Mouse (Mus musculus): Measurements from ENCODE around the gene Cdc14b. TPM values are rescaled to one million over a fixed set of nuclear protein-coding genes. Genes with fewer than 3 reads are reported as not detected.

Gene Cdc14b
- polyA plus RNA-seq, 2 experiments from 2014 or later, result 10.7 to 11.6 TPM

DNA sequence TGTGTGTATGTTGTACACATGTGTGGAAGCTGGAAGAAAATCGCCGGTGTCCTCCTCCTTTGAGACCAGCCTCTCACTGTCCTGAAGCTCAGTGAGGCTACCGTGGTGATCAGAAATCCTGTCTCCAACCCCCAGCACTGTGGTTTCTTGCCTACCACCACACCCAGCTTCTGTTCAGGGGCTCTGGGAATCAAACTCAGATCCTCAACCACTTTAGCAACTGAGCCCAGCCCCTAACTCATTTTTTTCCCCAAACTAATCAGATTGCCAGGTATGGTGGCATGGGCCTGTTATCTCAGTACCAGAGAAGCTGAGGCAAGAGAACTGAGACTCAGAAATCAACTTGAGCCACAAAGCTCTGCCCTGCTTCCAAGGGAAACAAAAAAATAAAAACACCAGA lies 39.3 kb downstream of the Cdc14b start:
- ATAC-seq, result no peak

DNA sequence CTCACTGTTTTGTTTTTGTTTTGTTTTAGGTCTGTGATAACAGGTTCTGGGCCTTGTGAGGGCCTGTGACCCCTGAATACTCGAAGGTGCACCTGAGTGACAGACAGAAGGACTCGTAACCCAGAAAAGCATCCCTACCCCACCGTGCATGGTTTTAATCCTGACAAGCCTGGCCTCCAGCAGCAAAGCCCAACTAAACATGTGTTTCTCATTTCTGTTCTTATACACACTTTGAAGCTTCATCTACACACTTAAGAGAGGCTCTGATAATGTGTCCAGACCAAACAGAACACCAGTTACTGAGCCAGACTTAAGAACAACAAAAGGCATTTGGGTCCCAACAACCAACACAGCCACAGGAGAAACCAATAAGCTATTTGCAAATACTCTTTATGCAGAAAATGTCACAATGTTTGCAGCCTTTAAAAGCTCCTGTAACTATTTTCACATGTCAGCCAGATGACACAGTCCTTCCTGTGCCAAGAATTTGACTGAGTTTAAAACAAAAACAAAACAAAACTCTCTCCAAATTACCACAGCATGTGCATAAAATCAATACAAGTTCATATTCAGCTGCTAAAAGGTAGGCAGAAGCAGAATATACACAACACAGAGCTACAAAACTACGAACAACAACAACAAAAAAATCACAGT lies 39.9 kb downstream of the Cdc14b start:
- ATAC-seq, result no peak

GRCm38 (mm10) chr13:64233139-64233538 lies 42.0 kb downstream of the Cdc14b start:
- ATAC-seq, result no peak

GRCm38 (mm10) chr13:64226725-64227124 lies 48.4 kb downstream of the Cdc14b start:
- ATAC-seq, result no peak

DNA sequence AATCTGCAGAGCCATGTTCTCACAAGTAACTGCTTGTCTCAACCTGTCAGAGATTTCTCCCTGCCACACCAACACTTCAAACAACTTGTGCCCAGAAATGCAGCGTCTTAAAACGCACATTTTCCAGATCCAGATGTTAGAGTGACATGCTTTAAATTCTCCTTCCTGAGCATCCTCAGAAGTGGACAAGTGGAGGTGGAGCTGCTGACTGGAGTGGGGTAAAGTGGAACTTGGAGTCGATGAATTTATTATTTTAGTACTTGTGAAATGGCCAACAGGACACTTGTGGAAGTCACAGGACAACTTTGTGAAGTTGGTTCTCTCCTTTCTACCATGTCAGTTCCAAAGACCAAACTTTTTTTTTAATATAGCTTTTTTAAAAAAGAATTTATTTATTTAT lies 49.4 kb downstream of the Cdc14b start:
- ATAC-seq, result no peak

- no peak for ATAC-seq
Observed at GRCm38 (mm10) chr13:64214891-64215290, 60.2 kb downstream of the Cdc14b start.

- no peak for ATAC-seq
Observed at GRCm38 (mm10) chr13:64211995-64212603, 63.0 kb downstream of the Cdc14b start.

- no peak for ATAC-seq
Observed at GRCm38 (mm10) chr13:64208146-64208545, 66.9 kb downstream of the Cdc14b start.

GRCm38 (mm10) chr13:64205186-64205585 lies 69.9 kb downstream of the Cdc14b start:
- no peak for ATAC-seq

- no peak for ATAC-seq
Observed at GRCm38 (mm10) chr13:64204726-64205125, 70.4 kb downstream of the Cdc14b start.

GRCm38 (mm10) chr13:64200911-64201310 lies 74.2 kb downstream of the Cdc14b start:
- no peak for ATAC-seq

DNA sequence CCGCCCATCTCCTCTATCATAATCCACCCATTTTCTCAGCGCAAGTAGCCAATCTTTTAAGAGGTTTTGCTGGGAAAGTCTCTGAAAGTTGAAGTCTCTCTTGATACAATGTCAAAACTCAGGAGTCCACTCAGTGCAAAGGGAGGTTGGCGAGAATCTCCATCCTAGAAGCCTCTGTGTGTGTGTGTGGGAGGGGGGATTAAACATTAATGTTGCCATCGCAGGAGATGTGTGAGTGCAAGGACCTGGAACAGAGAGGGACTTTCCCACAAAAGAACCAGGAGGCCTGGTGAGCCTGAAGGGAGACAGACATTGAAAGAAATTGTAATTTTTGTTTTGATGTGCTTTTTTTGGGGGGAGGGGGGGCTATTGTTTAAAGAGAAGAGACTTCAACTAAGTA lies 76.8 kb downstream of the Cdc14b start:
- no peak for ATAC-seq

DNA sequence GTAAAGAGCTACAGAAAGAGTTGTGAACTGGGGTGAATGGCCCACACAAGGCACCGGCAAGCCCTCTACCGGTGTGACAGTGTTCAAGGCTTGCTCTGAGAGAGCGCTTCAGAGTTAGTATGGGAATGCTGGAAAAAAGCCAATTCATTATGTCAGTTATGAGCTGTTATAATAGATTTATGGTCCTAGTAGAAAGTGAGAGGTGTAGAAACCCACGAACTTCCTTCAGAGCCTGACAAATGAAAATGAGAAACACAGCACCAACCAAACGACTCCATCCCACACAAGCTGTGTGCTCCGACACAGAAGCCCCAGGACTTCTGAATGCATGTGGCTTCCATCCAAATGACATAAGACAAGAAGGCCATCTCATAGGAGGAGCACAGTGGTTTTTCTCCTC lies 77.2 kb downstream of the Cdc14b start:
- ATAC-seq, result no peak

GRCm38 (mm10) chr13:64187065-64187464 lies 88.0 kb downstream of the Cdc14b start:
- no peak for ATAC-seq

DNA sequence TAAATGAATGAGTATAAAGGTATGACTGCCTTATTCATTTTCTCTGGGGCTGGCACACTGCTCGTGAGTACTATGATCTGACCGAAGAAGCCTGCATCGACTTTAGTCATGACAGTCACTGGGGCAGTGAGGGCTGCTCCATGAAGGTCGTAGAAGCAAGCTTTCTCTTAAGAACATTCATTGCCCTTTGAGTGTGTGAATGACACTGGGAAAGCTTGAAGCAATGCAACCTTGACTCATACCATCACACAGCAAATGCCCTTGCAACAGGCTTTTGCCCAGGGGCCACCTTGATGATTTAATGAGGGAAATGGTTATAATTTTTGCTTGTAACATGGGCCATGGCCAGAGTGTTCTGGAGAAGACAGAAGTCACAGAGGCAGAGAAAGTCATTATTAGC lies 88.6 kb downstream of the Cdc14b start:
- no peak for ATAC-seq

GRCm38 (mm10) chr13:64185586-64185985 lies 89.5 kb downstream of the Cdc14b start:
- ATAC-seq, result no peak

- ATAC-seq, result no peak
Observed at GRCm38 (mm10) chr13:64185176-64185575, 89.9 kb downstream of the Cdc14b start.

DNA sequence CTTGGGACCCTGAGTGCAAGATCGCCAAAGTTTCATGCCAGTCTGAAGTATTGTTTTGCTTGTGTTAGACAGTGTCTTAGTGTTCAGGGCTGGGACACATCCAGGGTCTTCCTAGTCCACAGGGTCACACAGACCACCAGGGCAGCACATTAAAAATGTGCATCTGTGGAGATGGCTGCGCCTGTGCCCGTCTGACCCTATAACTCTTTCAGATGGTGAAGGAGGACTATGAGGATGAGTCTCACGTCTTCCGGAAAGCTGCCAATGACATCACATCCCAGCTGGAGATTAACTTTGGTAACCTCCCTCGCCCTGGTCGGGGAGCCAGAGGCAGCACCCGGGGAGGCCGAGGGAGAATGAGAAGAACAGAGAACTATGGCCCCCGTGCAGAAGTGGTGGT lies 90.7 kb downstream of the Cdc14b start:
- ATAC-seq, result no peak

DNA sequence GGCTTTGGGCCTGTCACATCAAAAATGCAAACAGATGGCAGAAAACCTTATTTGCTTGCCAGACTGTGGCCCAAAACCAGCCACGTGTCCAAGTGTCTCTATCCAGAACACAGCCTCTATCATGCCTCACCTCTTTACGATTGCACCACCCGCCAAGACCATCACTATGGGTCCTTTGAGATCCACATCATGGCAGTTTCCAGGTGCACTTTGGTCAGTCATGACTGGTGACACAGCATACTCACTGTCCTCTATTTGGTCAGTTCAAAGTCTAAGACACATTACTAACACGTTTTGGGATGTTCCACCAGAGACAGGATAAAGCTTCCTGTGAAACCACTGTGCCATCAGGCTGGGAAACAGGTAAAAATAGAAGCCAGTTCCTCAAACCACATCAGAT lies 91.5 kb downstream of the Cdc14b start:
- no peak for ATAC-seq

DNA sequence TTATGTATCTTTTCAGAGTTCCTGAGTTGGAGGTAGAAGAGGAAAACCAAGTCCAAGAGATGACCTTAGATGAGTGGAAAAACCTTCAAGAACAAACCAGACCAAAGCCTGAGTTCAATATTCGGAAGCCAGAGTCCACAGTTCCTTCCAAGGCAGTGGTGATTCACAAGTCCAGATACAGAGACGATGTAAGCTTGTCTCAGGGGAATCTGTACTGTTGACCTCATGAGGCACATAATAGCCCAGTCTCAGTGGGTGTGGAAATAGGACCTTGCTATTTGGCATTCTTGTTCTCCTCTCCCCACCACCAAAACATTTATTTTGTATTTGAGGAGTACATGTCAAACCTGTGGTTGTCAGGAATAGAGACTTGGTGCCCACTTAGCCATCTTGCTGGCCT lies 93.0 kb downstream of the Cdc14b start:
- no peak for ATAC-seq

- peak; percentile 64 for ATAC-seq
Observed at GRCm38 (mm10) chr13:64180888-64181287, 94.2 kb downstream of the Cdc14b start.

DNA sequence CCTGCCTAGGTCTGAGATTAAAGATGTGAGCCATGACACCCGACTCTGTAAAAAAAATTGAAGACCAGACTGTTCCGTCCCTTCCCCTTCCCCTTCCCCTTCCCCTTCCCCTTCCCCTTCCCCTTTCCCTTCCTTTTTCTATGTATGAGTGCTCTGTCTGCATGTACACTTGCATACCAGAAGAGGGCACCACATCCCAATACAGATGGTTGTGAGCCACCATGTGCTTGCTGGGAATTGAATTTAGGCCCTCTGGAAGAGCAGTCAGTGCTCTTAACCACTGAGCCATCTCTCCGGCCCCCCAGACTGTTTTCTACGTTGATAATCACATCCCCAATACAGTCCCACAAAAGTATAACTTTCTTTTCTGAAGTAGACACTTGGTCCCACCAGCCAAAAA lies 94.8 kb downstream of the Cdc14b start:
- no peak for ATAC-seq

GRCm38 (mm10) chr13:64178746-64179652 lies 96.1 kb downstream of the Cdc14b start:
- no peak for ATAC-seq

GRCm38 (mm10) chr13:64178000-64178399 lies 97.1 kb downstream of the Cdc14b start:
- ATAC-seq, result no peak

Data from CD4-positive, CD25-positive, alpha-beta regulatory T cell, adult 4 months (primary cell).